Comparison of ENCODE assay signal across 1 mouse cellular context in the genomic region with DNA sequence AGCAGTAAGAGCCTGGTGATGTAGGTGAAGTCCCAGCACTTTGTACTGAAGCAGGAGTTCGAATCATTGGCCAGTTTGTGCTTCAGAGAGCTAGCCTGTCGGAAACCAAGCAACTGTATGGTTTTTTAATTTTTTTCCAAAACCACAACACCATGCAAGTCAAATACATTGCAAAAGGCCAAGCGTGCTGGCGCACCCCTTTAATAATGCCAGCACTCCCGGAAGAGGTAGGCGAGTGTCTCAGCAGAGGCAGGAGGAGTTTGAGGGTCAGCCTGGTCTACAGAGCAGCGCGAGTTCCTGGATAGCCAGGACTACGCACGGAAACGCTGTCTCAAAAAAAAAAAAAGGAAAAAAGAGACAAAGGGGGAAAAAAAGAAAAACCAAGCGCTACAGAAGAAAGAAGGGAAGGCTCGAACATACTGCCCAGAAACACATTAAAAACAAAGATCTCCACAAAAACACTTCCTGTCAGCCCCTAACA.
TF ChIP-seq lines count a peak whose summit lies in the region.

No protein-coding gene starts in this region.

TF ChIP-seq in CH12.LX, 34 proteins besides CTCF, POLR2A, EP300 and RAD21 (continued from another document):
- TF ChIP-seq SIN3A (IDR thresholded peaks at IDR 0.05; ENCODE audit: low read length) (peak; percentile 55; the same call in 1 of the 2 replicates), E2F4 (IDR thresholded peaks at IDR 0.05; ENCODE audit: insufficient replicate concordance, low read depth, low read length) (0 out of 2 replicates have a peak, but pooled peaks have one; percentile 48), KAT2A (IDR thresholded peaks at IDR 0.05; ENCODE audit: insufficient replicate concordance, low read length) (no peak), PAX5 (IDR thresholded peaks at IDR 0.05; ENCODE audit: low read length) (no peak), ZKSCAN1 (IDR thresholded peaks at IDR 0.05; ENCODE audit: borderline replicate concordance, low read depth, low read length) (no peak), MAZ (IDR thresholded peaks at IDR 0.05; ENCODE audit: low read depth, low read length) (peak; percentile 69), ZMIZ1 (IDR thresholded peaks at IDR 0.05; ENCODE audit: low read depth, low read length) (no peak), HCFC1 (IDR thresholded peaks at IDR 0.05; ENCODE audit: low read depth, low read length) (no peak)
TF ChIP-seq in CH12.LX: peak in this region for 8.
